Mouse (Mus musculus): ENCODE data around the gene Blnk. TPM values are rescaled to one million over a fixed set of nuclear protein-coding genes. Genes with fewer than 3 reads are reported as not detected.
A peak's percentile ranks its signal among the peaks of the same experiment; 100 is the strongest.

Blnk gene
- polyA plus RNA-seq, 1 experiment from 2014 or later, result 1.6 TPM

Small RNAs within 50 kb of the gene (microRNA-seq; reads per million reads assigned to microRNA genes)
- 2.0 reads per million, percentile 5 among the genes with 10 or more reads in this experiment for gene Mir8092

Other genes starting within 250 kb of the Blnk start
- gene Cc2d2b, start 245.8 kb downstream of the Blnk start, polyA plus RNA-seq (2016; fragmentation: Nextera tagmentation; extraction: Ambion mirVana), result 0.50 and 0.55 TPM in 2 replicates
- gene Ccnj, start 163.3 kb downstream of the Blnk start, polyA plus RNA-seq (2016; fragmentation: Nextera tagmentation; extraction: Ambion mirVana), result 23.7 and 23.9 TPM in 2 replicates
- 13.5 and 14.4 TPM in 2 replicates for gene Zfp518a, start 99.8 kb downstream of the Blnk start, polyA plus RNA-seq (2016; fragmentation: Nextera tagmentation; extraction: Ambion mirVana)
- not detected in 2 replicates for gene Dntt, start 34.7 kb upstream of the Blnk start, polyA plus RNA-seq (2016; fragmentation: Nextera tagmentation; extraction: Ambion mirVana)
- not detected in 2 replicates for gene Opalin, start 82.6 kb upstream of the Blnk start, polyA plus RNA-seq (2016; fragmentation: Nextera tagmentation; extraction: Ambion mirVana)
- gene Tll2, start 212.3 kb upstream of the Blnk start, polyA plus RNA-seq (2016; fragmentation: Nextera tagmentation; extraction: Ambion mirVana), result 0.39 and 0.41 TPM in 2 replicates

Measured in embryonic facial prominence, embryonic 12.5 days (tissue).